In the genomic region with DNA sequence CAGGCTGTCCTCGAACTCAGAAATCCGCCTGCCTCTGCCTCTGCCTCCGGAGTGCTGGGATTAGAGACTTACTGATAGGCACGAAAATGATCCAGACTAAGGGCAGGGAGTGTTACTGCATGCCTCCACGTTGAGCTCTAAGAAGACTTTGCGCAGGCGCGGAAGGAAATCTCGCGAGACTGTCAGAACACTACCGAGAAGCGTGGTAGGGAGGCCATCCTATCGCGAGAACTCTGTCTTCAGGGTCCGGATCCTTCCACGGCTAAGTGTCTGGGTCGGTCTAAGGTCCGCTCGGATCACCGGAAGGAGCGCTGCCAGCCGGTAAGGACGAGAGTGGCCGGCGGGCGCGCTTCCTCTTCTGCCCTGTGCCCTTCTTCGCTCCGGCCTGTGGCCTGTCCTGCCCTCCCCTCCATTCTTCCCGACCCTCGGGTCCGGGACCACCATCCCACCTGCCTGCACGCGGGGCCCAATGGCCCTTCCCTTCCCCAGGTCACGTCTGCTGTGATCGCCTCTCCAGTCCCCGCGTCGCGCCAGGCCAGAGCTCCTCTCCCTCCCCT, we compare ENCODE assay signal across 7 mouse cellular contexts. TPM values are rescaled to one million over a fixed set of nuclear protein-coding genes. Genes with fewer than 3 reads are reported as not detected.
DNase-seq lines count a peak whose midpoint lies in the region; ATAC-seq lines count a peak whose summit lies in the region.

Ncoa4 (plus strand) TSS at position 176 of the 557 bp plus-strand sequence.

- intact Hi-C loops in gastrocnemius, postnatal 36 days (cut with DNase I): no loop called here
- intact Hi-C loops in left cerebral cortex, postnatal 25 days (cut with DNase I): no loop called here

- DNase-seq in adrenal gland, adult 2 months: peak; percentile 98
- DNase-seq in embryo, embryonic 11.5 days (ENCODE audit: low read depth, low spot score): peak; percentile 97
- peak; percentile 98 to 99 for DNase-seq in gastrocnemius, postnatal 36 days
- peak; percentile 97 to 99 for DNase-seq in left cerebral cortex, postnatal 25 days (ENCODE audit: low spot score in 2 of 2)
- DNase-seq in midbrain, embryonic 10.5 days (ENCODE audit: low spot score): peak; percentile 98
- DNase-seq in right cerebral cortex, postnatal 4 days: peak; percentile 98

- H3K27me3 ChIP-seq in intestine, embryonic 15.5 days (replicated peaks): no peaks in the 10 kb centered on the region
- H3K27me3 ChIP-seq in midbrain, embryonic 10.5 days (ENCODE audit: low read depth, poor library complexity, severe bottlenecking): no peaks in the 10 kb centered on the region

- peaks cover 14% of the 10 kb centered on the region for H3K4me1 ChIP-seq in intestine, embryonic 15.5 days (replicated peaks)
- H3K4me1 ChIP-seq in midbrain, embryonic 10.5 days: peaks cover 20% of the 10 kb centered on the region

- no peaks in the 10 kb centered on the region for H3K9me3 ChIP-seq in intestine, embryonic 15.5 days
- no peaks in the 10 kb centered on the region for H3K9me3 ChIP-seq in midbrain, embryonic 10.5 days (replicated peaks)

- no peaks in the 10 kb centered on the region for H3K36me3 ChIP-seq in intestine, embryonic 15.5 days
- no peaks in the 10 kb centered on the region for H3K36me3 ChIP-seq in midbrain, embryonic 10.5 days

- H3K27ac ChIP-seq in intestine, embryonic 15.5 days: peak within 1 kb of the TSS; percentile 84
- H3K27ac ChIP-seq in midbrain, embryonic 10.5 days (replicated peaks): peak within 1 kb of the TSS; percentile 92

- peak within 1 kb of the TSS; percentile 73 for H3K9ac ChIP-seq in intestine, embryonic 15.5 days

- ATAC-seq in intestine, embryonic 15.5 days: peak; percentile 93

- under 1% methylated on average over 40 of the region's 40 CpGs for WGBS in intestine, embryonic 15.5 days
- under 1% methylated on average over 40 of the region's 40 CpGs for WGBS in midbrain, embryonic 10.5 days

- peak within 1 kb of the TSS; percentile 69 for H3K4me3 ChIP-seq in intestine, embryonic 15.5 days (replicated peaks)
- H3K4me3 ChIP-seq in midbrain, embryonic 10.5 days: peak within 1 kb of the TSS; percentile 92

- peak within 1 kb of the TSS; percentile 70 for H3K4me2 ChIP-seq in intestine, embryonic 15.5 days (replicated peaks)

RNA-seq across cellular contexts. Expression of gene Ncoa4, which starts in this region (rescaled TPM):
- total RNA-seq in adrenal gland, adult 2 months (2021): 100 to 1,000 TPM; 155 to 232 TPM
- 18.6 and 27.6 TPM in 2 replicates for polyA plus RNA-seq in adrenal gland, adult 2 months (2012; rRNA removed)
- 10 to 100 TPM; 55.2 to 61.5 TPM for total RNA-seq in gastrocnemius, postnatal 36 days (2021)
- polyA plus RNA-seq in intestine, embryonic 15.5 days (2015; fragmentation: Nextera tagmentation; extraction: Ambion mirVana): 164 and 166 TPM in 2 replicates
- total RNA-seq in left cerebral cortex, postnatal 25 days (2021): 100 to 1,000 TPM; 104 to 123 TPM
- polyA plus RNA-seq in midbrain, embryonic 10.5 days (2016; fragmentation: Nextera tagmentation; extraction: Ambion mirVana): 71.1 and 82.2 TPM in 2 replicates

Comparison
In these comparisons a context has a peak if more than half of its experiments do, and no peak if none do; other contexts are left out.
1. Peak in every context shown above with its lines: DNase-seq, ATAC-seq, H3K4me3 ChIP-seq and H3K27ac ChIP-seq.